Mouse (Mus musculus) bone marrow, adult 2 months (tissue): Measurements from ENCODE around the gene Clec3b.

Experiments
- CTCF ChIP-seq: fragments of 200-500 bp; IDR thresholded peaks from 2 replicates; pipeline ENCODE4 v1.5.1; 2011; ENCODE audit warnings: low read length, control low read depth; ENCODE audit not compliant: control insufficient read depth, insufficient read depth
- POLR2A ChIP-seq: fragments of 200-500 bp; IDR thresholded peaks from 2 replicates; pipeline ENCODE4 v1.6.1; 2011; ENCODE audit warnings: low read depth, mild to moderate bottlenecking, control low read depth, low read length, borderline replicate concordance; ENCODE audit not compliant: control insufficient read depth

DNA sequence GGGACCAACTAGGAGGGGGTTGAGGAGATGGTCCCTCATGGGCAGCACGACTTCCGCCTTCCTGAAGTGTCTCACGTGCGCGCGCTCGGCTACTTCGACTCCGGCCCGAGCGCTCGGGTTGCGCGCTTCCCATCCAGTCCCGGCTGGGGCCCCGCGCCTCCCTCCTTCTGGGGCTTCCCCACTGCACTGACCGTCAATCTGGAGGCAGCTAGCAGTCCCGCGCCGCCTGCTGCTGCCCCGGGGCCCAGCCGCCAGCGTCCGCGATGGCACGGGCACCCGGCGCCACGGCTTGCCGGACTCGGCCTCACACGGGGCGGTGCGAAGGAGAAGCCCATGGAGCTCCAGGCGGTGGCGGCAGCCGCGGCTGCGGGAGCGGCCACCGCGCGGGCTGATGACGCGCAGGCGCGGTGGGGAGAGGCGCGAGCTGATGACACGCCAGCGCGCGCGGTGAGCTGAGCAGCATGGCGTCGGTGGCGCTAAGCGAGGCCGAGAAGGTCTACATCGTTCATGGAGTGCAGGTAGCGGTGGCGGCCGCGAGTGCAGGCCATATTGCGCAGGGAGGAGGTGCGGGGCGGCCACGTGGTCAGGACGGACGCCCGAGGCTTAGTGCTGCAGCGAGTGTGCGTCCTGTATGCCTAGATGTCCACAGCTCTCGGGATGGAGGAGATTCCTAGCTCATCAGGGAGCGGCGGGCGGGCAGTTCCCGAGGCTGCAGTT, 37.8 kb upstream of the Clec3b start, which contains the start of the genes Zdhhc3 and Exosc7:
- peak; percentile 85; the same call in 1 of the 2 replicates for TF ChIP-seq POLR2A
- no peak for TF ChIP-seq CTCF
